Mouse (Mus musculus): ENCODE measurements around the gene Btg3. TPM values are rescaled to one million over a fixed set of nuclear protein-coding genes. Genes with fewer than 3 reads are reported as not detected.

Gene Btg3
- polyA plus RNA-seq, 1 experiment = 7.5 TPM

- WGBS = 78% methylated on average over 7 of the region's 7 CpGs
- no peaks in the 10 kb centered on the region for H3K4me1 ChIP-seq (ENCODE audit: control insufficient read depth, insufficient read depth, low read length)
- TF ChIP-seq POLR2A (IDR thresholded peaks at IDR 0.05; ENCODE audit: borderline replicate concordance, control insufficient read depth, low read depth, low read length) (no peak), CTCF (IDR thresholded peaks at IDR 0.05; ENCODE audit: control insufficient read depth, insufficient read depth, low read length) (no peak)
These were observed 57.3 kb downstream of the Btg3 start for GRCm38 (mm10) chr16:78319711-78320110.

GRCm38 (mm10) chr16:78317960-78318359 lies 59.0 kb downstream of the Btg3 start:
- TF ChIP-seq CTCF (IDR thresholded peaks at IDR 0.05; ENCODE audit: control insufficient read depth, insufficient read depth, low read length) (no peak), POLR2A (IDR thresholded peaks at IDR 0.05; ENCODE audit: borderline replicate concordance, control insufficient read depth, low read depth, low read length) (no peak)
- Histone ChIP-seq H3K4me1 (ENCODE audit: control insufficient read depth, insufficient read depth, low read length) (no peaks in the 10 kb centered on the region), H3K27ac (ENCODE audit: control insufficient read depth, insufficient read depth, low read depth, low read length, poor library complexity) (no peak overlapping the region), H3K4me3 (replicated peaks; ENCODE audit: control insufficient read depth, low read depth, low read length) (no peak overlapping the region)
- 49% methylated on average over 7 of the region's 7 CpGs for WGBS

More at GRCm38 (mm10) chr16:78319711-78320110, 57.3 kb downstream of the Btg3 start:
- no peak overlapping the region for H3K4me3 ChIP-seq (replicated peaks; ENCODE audit: control insufficient read depth, low read depth, low read length)
- H3K27ac ChIP-seq (ENCODE audit: control insufficient read depth, insufficient read depth, low read depth, low read length, poor library complexity) = no peak overlapping the region

GRCm38 (mm10) chr16:78316849-78317248 lies 60.1 kb downstream of the Btg3 start:
- H3K27ac ChIP-seq (ENCODE audit: control insufficient read depth, insufficient read depth, low read depth, low read length, poor library complexity) = no peak overlapping the region
- H3K4me3 ChIP-seq (replicated peaks; ENCODE audit: control insufficient read depth, low read depth, low read length) = no peak overlapping the region
- no peaks in the 10 kb centered on the region for H3K4me1 ChIP-seq (ENCODE audit: control insufficient read depth, insufficient read depth, low read length)
- WGBS = 74% methylated on average over 9 of the region's 9 CpGs
- TF ChIP-seq CTCF (IDR thresholded peaks at IDR 0.05; ENCODE audit: control insufficient read depth, insufficient read depth, low read length) (peak; percentile 60), POLR2A (IDR thresholded peaks at IDR 0.05; ENCODE audit: borderline replicate concordance, control insufficient read depth, low read depth, low read length) (no peak)

GRCm38 (mm10) chr16:78314026-78314425 lies 63.0 kb downstream of the Btg3 start:
- 82% methylated on average over 6 of the region's 6 CpGs for WGBS
- H3K4me1 ChIP-seq (ENCODE audit: control insufficient read depth, insufficient read depth, low read length) = no peaks in the 10 kb centered on the region
- H3K27ac ChIP-seq (ENCODE audit: control insufficient read depth, insufficient read depth, low read depth, low read length, poor library complexity) = no peak overlapping the region
- H3K4me3 ChIP-seq (replicated peaks; ENCODE audit: control insufficient read depth, low read depth, low read length) = no peak overlapping the region
- TF ChIP-seq CTCF (IDR thresholded peaks at IDR 0.05; ENCODE audit: control insufficient read depth, insufficient read depth, low read length) = no peak
- no peak for TF ChIP-seq POLR2A (IDR thresholded peaks at IDR 0.05; ENCODE audit: borderline replicate concordance, control insufficient read depth, low read depth, low read length)

GRCm38 (mm10) chr16:78313135-78313887 lies 63.7 kb downstream of the Btg3 start:
- WGBS = 82% methylated on average over 16 of the region's 16 CpGs
- no peak overlapping the region for H3K27ac ChIP-seq (ENCODE audit: control insufficient read depth, insufficient read depth, low read depth, low read length, poor library complexity)
- H3K4me1 ChIP-seq (ENCODE audit: control insufficient read depth, insufficient read depth, low read length) = no peaks in the 10 kb centered on the region; the same call in 1 of the 2 replicates
- no peak overlapping the region for H3K4me3 ChIP-seq (replicated peaks; ENCODE audit: control insufficient read depth, low read depth, low read length)
- TF ChIP-seq CTCF (IDR thresholded peaks at IDR 0.05; ENCODE audit: control insufficient read depth, insufficient read depth, low read length) (no peak), POLR2A (IDR thresholded peaks at IDR 0.05; ENCODE audit: borderline replicate concordance, control insufficient read depth, low read depth, low read length) (no peak)

GRCm38 (mm10) chr16:78309258-78309657 lies 67.7 kb downstream of the Btg3 start:
- WGBS = 82% methylated on average over 6 of the region's 6 CpGs
- H3K4me3 ChIP-seq (replicated peaks; ENCODE audit: control insufficient read depth, low read depth, low read length) = no peak overlapping the region
- H3K27ac ChIP-seq (ENCODE audit: control insufficient read depth, insufficient read depth, low read depth, low read length, poor library complexity) = no peak overlapping the region
- no peaks in the 10 kb centered on the region; the same call in 1 of the 2 replicates for H3K4me1 ChIP-seq (ENCODE audit: control insufficient read depth, insufficient read depth, low read length)
- TF ChIP-seq CTCF (IDR thresholded peaks at IDR 0.05; ENCODE audit: control insufficient read depth, insufficient read depth, low read length) = no peak
- no peak for TF ChIP-seq POLR2A (IDR thresholded peaks at IDR 0.05; ENCODE audit: borderline replicate concordance, control insufficient read depth, low read depth, low read length)

GRCm38 (mm10) chr16:78307476-78308192 lies 69.4 kb downstream of the Btg3 start:
- no peak for TF ChIP-seq CTCF (IDR thresholded peaks at IDR 0.05; ENCODE audit: control insufficient read depth, insufficient read depth, low read length)
- no peak for TF ChIP-seq POLR2A (IDR thresholded peaks at IDR 0.05; ENCODE audit: borderline replicate concordance, control insufficient read depth, low read depth, low read length)
- 75% methylated on average over 16 of the region's 16 CpGs for WGBS
- no peak overlapping the region for H3K4me3 ChIP-seq (replicated peaks; ENCODE audit: control insufficient read depth, low read depth, low read length)
- peaks cover 1% of the 10 kb centered on the region; the same call in 1 of the 2 replicates for H3K4me1 ChIP-seq (ENCODE audit: control insufficient read depth, insufficient read depth, low read length)
- H3K27ac ChIP-seq (ENCODE audit: control insufficient read depth, insufficient read depth, low read depth, low read length, poor library complexity) = no peak overlapping the region

- no peak overlapping the region for H3K27ac ChIP-seq (ENCODE audit: control insufficient read depth, insufficient read depth, low read depth, low read length, poor library complexity)
- TF ChIP-seq POLR2A (IDR thresholded peaks at IDR 0.05; ENCODE audit: borderline replicate concordance, control insufficient read depth, low read depth, low read length) = no peak
These were observed 70.4 kb downstream of the Btg3 start for GRCm38 (mm10) chr16:78306606-78307005.

More at GRCm38 (mm10) chr16:78306606-78307005, 70.4 kb downstream of the Btg3 start:
- Histone ChIP-seq H3K4me1 (ENCODE audit: control insufficient read depth, insufficient read depth, low read length) (peaks cover 2% of the 10 kb centered on the region; the same call in 1 of the 2 replicates), H3K4me3 (replicated peaks; ENCODE audit: control insufficient read depth, low read depth, low read length) (no peak overlapping the region)
- 77% methylated on average over 8 of the region's 8 CpGs for WGBS
